Comparison of ENCODE assay signal across 18 mouse cellular contexts in genomic region chr3:37836749-37837148, GRCm38 (mm10).
A peak's percentile ranks its signal among the peaks of the same experiment; 100 is the strongest.
DNase-seq lines count a peak whose midpoint lies in the region; ATAC-seq and TF ChIP-seq lines count a peak whose summit lies in the region.
"Had no signal": no experiment of that assay in that cellular context is flagged by ENCODE, and none has a peak within 500 bp of the region (broad histone marks: within the 10 kb centered on the region; RNA-seq: fewer than 3 reads in every experiment).

No protein-coding gene starts in this region.

- TF ChIP-seq POLR2A in heart, adult 2 months (IDR thresholded peaks at IDR 0.05; ENCODE audit: insufficient read depth, low read depth, low read length), result no peak

- no peak for TF ChIP-seq CTCF in heart, adult 2 months (IDR thresholded peaks at IDR 0.05)
- no peak for TF ChIP-seq CTCF in left cerebral cortex, adult 2 months (IDR thresholded peaks at IDR 0.05)

- no peak for TF ChIP-seq EP300 in heart, adult 2 months (IDR thresholded peaks at IDR 0.05; ENCODE audit: insufficient read depth, low read depth, low read length)

- no peaks in the 10 kb centered on the region for H3K27me3 ChIP-seq in heart, adult 2 months (ENCODE audit: control insufficient read depth, insufficient read depth, low read length)
- no peaks in the 10 kb centered on the region for H3K27me3 ChIP-seq in heart, embryonic 12.5 days (replicated peaks)
- H3K27me3 ChIP-seq: embryonic facial prominence, embryonic 13.5 days; forebrain, embryonic 12.5 days; hindbrain, embryonic 13.5 days; limb, embryonic 12.5 days; liver, embryonic 15.5 days had no signal

- no peak overlapping the region for H3K4me3 ChIP-seq in heart, adult 2 months
- no peak overlapping the region for H3K4me3 ChIP-seq in heart, embryonic 12.5 days
- no peak overlapping the region for H3K4me3 ChIP-seq in left cerebral cortex, adult 2 months
- H3K4me3 ChIP-seq: embryonic facial prominence, embryonic 13.5 days; forebrain, embryonic 12.5 days; hindbrain, embryonic 13.5 days; limb, embryonic 12.5 days; liver, embryonic 15.5 days had no signal

- H3K79me2 ChIP-seq in heart, adult 2 months (replicated peaks; ENCODE audit: control insufficient read depth, insufficient read depth, low read length), result no peaks in the 10 kb centered on the region

- H3K4me1 ChIP-seq in heart, adult 2 months (ENCODE audit: control insufficient read depth, insufficient read depth, low read length), result peaks cover 7% of the 10 kb centered on the region
- H3K4me1 ChIP-seq in heart, embryonic 12.5 days (replicated peaks), result peaks cover 18% of the 10 kb centered on the region
- H3K4me1 ChIP-seq: forebrain, embryonic 12.5 days; hindbrain, embryonic 13.5 days; liver, embryonic 15.5 days had no signal

- intact Hi-C loops in heart, adult 2 months (cut with DNase I), result loop anchor here (5.0 kb wide), 2 partner anchors 41 to 194 kb away; no protein-coding TSS in a partner anchor
- intact Hi-C loops in left cerebral cortex, adult 2 months (cut with DNase I), result no loop called here

- H3K27ac ChIP-seq in heart, adult 2 months, result peak overlapping the region; percentile 15
- no peak overlapping the region for H3K27ac ChIP-seq in heart, embryonic 12.5 days (ENCODE audit: poor library complexity, severe bottlenecking)
- H3K27ac ChIP-seq in left cerebral cortex, adult 2 months, result no peak overlapping the region
- H3K27ac ChIP-seq: embryonic facial prominence, embryonic 13.5 days; forebrain, embryonic 12.5 days; hindbrain, embryonic 13.5 days; limb, embryonic 12.5 days; liver, embryonic 15.5 days had no signal

- no peak for ATAC-seq in heart, embryonic 12.5 days (ENCODE audit: insufficient number of reproducible peaks, low FRiP score)
- ATAC-seq: intestine, embryonic 16.5 days; lung, postnatal 0 days had no signal

- DNase-seq in heart, adult 2 months, result peak in 1 of 2 experiments; percentile 53
- DNase-seq in 3134 (ENCODE audit: extremely low read depth, insufficient read length, low spot score) (peak; percentile 55), 3T3-L1 (ENCODE audit: low read depth, low spot score) (peak; percentile 91)
- DNase-seq in heart, adult 9 months (ENCODE audit: low spot score in 2 of 2), result peak; percentile 60 to 79
- no peak for DNase-seq in left cerebral cortex, adult 2 months (ENCODE audit: extremely low spot score in 1 of 2, low spot score in 2 of 2)
- no peak for DNase-seq in retina, embryonic 14.5 days (ENCODE audit: low spot score)
- DNase-seq: cerebellum, adult 9-10 months; layer of hippocampus, adult 9-11 months; right cerebral cortex, postnatal 4 days; thymus, postnatal 36 days had no signal

- no peak overlapping the region for H3K9ac ChIP-seq in heart, adult 2 months (ENCODE audit: low read depth, low read length)
- no peak overlapping the region for H3K9ac ChIP-seq in heart, embryonic 12.5 days
- H3K9ac ChIP-seq: embryonic facial prominence, embryonic 13.5 days; forebrain, embryonic 12.5 days; hindbrain, embryonic 13.5 days; limb, embryonic 12.5 days; liver, embryonic 15.5 days had no signal

- H3K9me3 ChIP-seq in heart, embryonic 12.5 days (replicated peaks), result 0 out of 2 replicates have a peak, but pooled peaks cover 2% of the 10 kb centered on the region
- H3K9me3 ChIP-seq: embryonic facial prominence, embryonic 13.5 days; hindbrain, embryonic 13.5 days; liver, embryonic 15.5 days had no signal

- WGBS in heart, adult 2 months, result 16% methylated on average over 5 of the region's 5 CpGs
- WGBS in heart, embryonic 12.5 days, result 28% methylated on average over 5 of the region's 5 CpGs

- H3K4me2 ChIP-seq in heart, embryonic 12.5 days, result no peak overlapping the region
- H3K4me2 ChIP-seq: embryonic facial prominence, embryonic 13.5 days; forebrain, embryonic 12.5 days; hindbrain, embryonic 13.5 days; limb, embryonic 12.5 days; liver, embryonic 15.5 days had no signal

- H3K36me3 ChIP-seq in heart, adult 2 months (ENCODE audit: control insufficient read depth, insufficient read depth, low read length), result no peaks in the 10 kb centered on the region
- H3K36me3 ChIP-seq in heart, embryonic 12.5 days, result no peaks in the 10 kb centered on the region
- H3K36me3 ChIP-seq: embryonic facial prominence, embryonic 13.5 days; forebrain, embryonic 12.5 days; hindbrain, embryonic 13.5 days; limb, embryonic 12.5 days; liver, embryonic 15.5 days had no signal

Comparison
In these comparisons a context has a peak if more than half of its experiments do, and no peak if none do; other contexts are left out.
1. DNase-seq: peak in 3134 (single experiment), 3T3-L1 (single experiment) and heart, adult 9 months (2 of 2); none in left cerebral cortex, adult 2 months (0 of 2) and retina, embryonic 14.5 days (single experiment).